Mouse (Mus musculus): ENCODE results near the gene Evc2.

DNA sequence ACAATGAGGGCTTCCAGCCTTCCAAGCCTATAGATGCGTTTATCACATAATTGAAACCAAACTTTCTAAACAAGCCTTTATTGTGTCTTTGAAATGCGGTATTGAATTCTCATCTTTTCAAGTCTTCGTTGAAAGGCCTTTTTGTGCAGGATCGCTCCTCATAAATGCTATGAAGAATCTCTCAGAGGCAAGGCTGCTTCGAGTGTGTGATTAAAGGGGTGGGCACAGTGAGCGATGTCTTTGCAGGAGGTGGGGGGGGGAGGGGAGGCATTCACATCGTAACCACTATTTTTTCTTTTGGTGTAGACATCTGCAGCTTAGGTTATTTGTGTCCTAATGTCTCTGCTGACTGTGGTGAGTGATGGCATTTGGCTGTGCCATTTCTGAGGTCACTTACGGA is 17.7 kb downstream of the Evc2 start:
- TF ChIP-seq CTCF (IDR thresholded peaks at IDR 0.05; ENCODE audit: extremely low read depth, insufficient read depth, insufficient read length, insufficient replicate concordance) (no peak), POLR2A (IDR thresholded peaks at IDR 0.05; ENCODE audit: low read depth, low read length) (no peak)

Data from spleen, adult 2 months (tissue).